8 mouse cellular contexts compared by ENCODE assay signal in genomic region chr13:58158099-58158912, GRCm38 (mm10). TPM values are rescaled to one million over a fixed set of nuclear protein-coding genes. Genes with fewer than 3 reads are reported as not detected.
DNase-seq lines count a peak whose midpoint lies in the region; ATAC-seq and TF ChIP-seq lines count a peak whose summit lies in the region.

No protein-coding gene starts in this region.

- WGBS in bone marrow, adult 2 months = 2% methylated on average over 16 of the region's 16 CpGs
- 5% methylated on average over 16 of the region's 16 CpGs for WGBS in embryonic facial prominence, embryonic 15.5 days
- 14% methylated on average over 16 of the region's 16 CpGs for WGBS in heart, embryonic 10.5 days
- WGBS in kidney, embryonic 15.5 days = 9% methylated on average over 16 of the region's 16 CpGs

- peak overlapping the region; percentile 76 for H3K4me3 ChIP-seq in bone marrow, adult 2 months (replicated peaks; ENCODE audit: control insufficient read depth, low read depth, low read length)
- H3K4me3 ChIP-seq in embryonic facial prominence, embryonic 15.5 days (replicated peaks) = peak overlapping the region; percentile 87
- H3K4me3 ChIP-seq in heart, embryonic 10.5 days = peak overlapping the region; percentile 96
- peak overlapping the region; percentile 76 for H3K4me3 ChIP-seq in kidney, embryonic 15.5 days (replicated peaks)

- H3K4me1 ChIP-seq in bone marrow, adult 2 months (ENCODE audit: control insufficient read depth, insufficient read depth, low read length) = no peaks in the 10 kb centered on the region
- H3K4me1 ChIP-seq in embryonic facial prominence, embryonic 15.5 days = peaks cover 9% of the 10 kb centered on the region
- peaks cover 18% of the 10 kb centered on the region for H3K4me1 ChIP-seq in heart, embryonic 10.5 days
- peaks cover 14% of the 10 kb centered on the region for H3K4me1 ChIP-seq in kidney, embryonic 15.5 days

- H3K27me3 ChIP-seq in embryonic facial prominence, embryonic 15.5 days = no peaks in the 10 kb centered on the region
- H3K27me3 ChIP-seq in heart, embryonic 10.5 days (ENCODE audit: insufficient read depth, poor library complexity, severe bottlenecking) = no peaks in the 10 kb centered on the region
- H3K27me3 ChIP-seq in kidney, embryonic 15.5 days = no peaks in the 10 kb centered on the region

- H3K36me3 ChIP-seq in embryonic facial prominence, embryonic 15.5 days = peaks cover 26% of the 10 kb centered on the region
- peaks cover 31% of the 10 kb centered on the region for H3K36me3 ChIP-seq in heart, embryonic 10.5 days
- H3K36me3 ChIP-seq in kidney, embryonic 15.5 days = peaks cover 38% of the 10 kb centered on the region

- peak overlapping the region; percentile 73 for H3K27ac ChIP-seq in bone marrow, adult 2 months (ENCODE audit: control insufficient read depth, insufficient read depth, low read depth, low read length, poor library complexity)
- peak overlapping the region; percentile 83 for H3K27ac ChIP-seq in embryonic facial prominence, embryonic 15.5 days (replicated peaks)
- H3K27ac ChIP-seq in heart, embryonic 10.5 days = peak overlapping the region; percentile 90
- peak overlapping the region; percentile 59 for H3K27ac ChIP-seq in kidney, embryonic 15.5 days

- TF ChIP-seq POLR2A in bone marrow, adult 2 months (IDR thresholded peaks at IDR 0.05; ENCODE audit: borderline replicate concordance, control insufficient read depth, low read depth, low read length) = no peak

- peak overlapping the region; percentile 62 for H3K9ac ChIP-seq in embryonic facial prominence, embryonic 15.5 days
- H3K9ac ChIP-seq in kidney, embryonic 15.5 days = peak overlapping the region; percentile 62

- peak; percentile 9; the same call in 1 of the 2 replicates for ATAC-seq in embryonic facial prominence, embryonic 15.5 days (ENCODE audit: insufficient number of reproducible peaks, low FRiP score, low TSS enrichment, low read depth)
- peak; percentile 68; the same call in 1 of the 2 replicates for ATAC-seq in kidney, embryonic 15.5 days (replicated peaks; ENCODE audit: low FRiP score)
- peak; percentile 77 for ATAC-seq in monocyte, adult 5-6 weeks (replicated peaks; ENCODE audit: insufficient number of reproducible peaks, low FRiP score, low TSS enrichment, poor library complexity, severe bottlenecking)

- H3K9me3 ChIP-seq in embryonic facial prominence, embryonic 15.5 days (replicated peaks) = peaks cover 3% of the 10 kb centered on the region; the same call in 1 of the 2 replicates
- H3K9me3 ChIP-seq in heart, embryonic 10.5 days = peaks cover 3% of the 10 kb centered on the region; the same call in 1 of the 2 replicates
- H3K9me3 ChIP-seq in kidney, embryonic 15.5 days (replicated peaks) = no peaks in the 10 kb centered on the region

- H3K4me2 ChIP-seq in embryonic facial prominence, embryonic 15.5 days (replicated peaks) = peak overlapping the region; percentile 94
- peak overlapping the region; percentile 94 for H3K4me2 ChIP-seq in kidney, embryonic 15.5 days

- DNase-seq in 416B (ENCODE audit: low read depth) = peak; percentile 95
- peak; percentile 93 for DNase-seq in heart, embryonic 10.5 days (ENCODE audit: low spot score)
- peak; percentile 91 for DNase-seq in liver
- DNase-seq in spleen, postnatal 4 days (ENCODE audit: low spot score in 2 of 2) = peak; percentile 89 to 96

- TF ChIP-seq CTCF in bone marrow, adult 2 months (IDR thresholded peaks at IDR 0.05; ENCODE audit: control insufficient read depth, insufficient read depth, low read length) = peak; percentile 98

RNA-seq across cellular contexts. Expression of gene Idnk, which starts 0.9 kb away (rescaled TPM):
- 42.7 and 86.0 TPM in 2 replicates for polyA plus RNA-seq in bone marrow, adult 2 months (2011; ENCODE audit: insufficient read depth, insufficient read length, low replicate concordance, missing spikeins)
- 32.6 and 36.3 TPM in 2 replicates for polyA plus RNA-seq in embryonic facial prominence, embryonic 15.5 days (2015; fragmentation: Nextera tagmentation; extraction: Ambion mirVana)
- polyA plus RNA-seq in heart, embryonic 10.5 days (2016; fragmentation: Nextera tagmentation; extraction: Ambion mirVana) = 35.0 and 36.5 TPM in 2 replicates
- polyA plus RNA-seq in kidney, embryonic 15.5 days (2015; fragmentation: Nextera tagmentation; extraction: Ambion mirVana) = 37.2 and 39.4 TPM in 2 replicates
- total RNA-seq in monocyte, adult 5-6 weeks (2017) = 42.7 to 88.2 TPM (median 44.6 TPM) in 3 replicates

RNA-seq across cellular contexts. Expression of gene Hnrnpa0, which starts 29.9 kb away (rescaled TPM):
- polyA plus RNA-seq in bone marrow, adult 2 months (2011; ENCODE audit: insufficient read depth, insufficient read length, low replicate concordance, missing spikeins) = 48.0 and 58.4 TPM in 2 replicates
- polyA plus RNA-seq in embryonic facial prominence, embryonic 15.5 days (2015; fragmentation: Nextera tagmentation; extraction: Ambion mirVana) = 32.8 and 33.5 TPM in 2 replicates
- 14.0 and 16.6 TPM in 2 replicates for polyA plus RNA-seq in heart, embryonic 10.5 days (2016; fragmentation: Nextera tagmentation; extraction: Ambion mirVana)
- 38.6 and 41.5 TPM in 2 replicates for polyA plus RNA-seq in kidney, embryonic 15.5 days (2015; fragmentation: Nextera tagmentation; extraction: Ambion mirVana)
- total RNA-seq in monocyte, adult 5-6 weeks (2017) = 47.3 to 65.4 TPM (median 52.6 TPM) in 3 replicates

RNA-seq across cellular contexts. Expression of gene Klhl3, which starts 44.9 kb away (rescaled TPM):
- polyA plus RNA-seq in bone marrow, adult 2 months (2011; ENCODE audit: insufficient read depth, insufficient read length, low replicate concordance, missing spikeins) = 0.50 and 0.72 TPM in 2 replicates
- 3.6 and 3.8 TPM in 2 replicates for polyA plus RNA-seq in embryonic facial prominence, embryonic 15.5 days (2015; fragmentation: Nextera tagmentation; extraction: Ambion mirVana)
- polyA plus RNA-seq in heart, embryonic 10.5 days (2016; fragmentation: Nextera tagmentation; extraction: Ambion mirVana) = 2.5 and 3.4 TPM in 2 replicates
- polyA plus RNA-seq in kidney, embryonic 15.5 days (2015; fragmentation: Nextera tagmentation; extraction: Ambion mirVana) = 6.5 and 7.2 TPM in 2 replicates
- total RNA-seq in monocyte, adult 5-6 weeks (2017) = 0.19 to 0.29 TPM in 2 of 3 replicates, not detected in the other

RNA-seq across cellular contexts. Expression of gene Ubqln1, which starts 57.1 kb away (rescaled TPM):
- polyA plus RNA-seq in bone marrow, adult 2 months (2011; ENCODE audit: insufficient read depth, insufficient read length, low replicate concordance, missing spikeins) = 20.9 and 31.6 TPM in 2 replicates
- polyA plus RNA-seq in embryonic facial prominence, embryonic 15.5 days (2015; fragmentation: Nextera tagmentation; extraction: Ambion mirVana) = 109 and 115 TPM in 2 replicates
- 100 and 119 TPM in 2 replicates for polyA plus RNA-seq in heart, embryonic 10.5 days (2016; fragmentation: Nextera tagmentation; extraction: Ambion mirVana)
- polyA plus RNA-seq in kidney, embryonic 15.5 days (2015; fragmentation: Nextera tagmentation; extraction: Ambion mirVana) = 107 and 112 TPM in 2 replicates
- total RNA-seq in monocyte, adult 5-6 weeks (2017) = 45.1 to 61.2 TPM (median 45.8 TPM) in 3 replicates

Comparison
In these comparisons a context has a peak if more than half of its experiments do, and no peak if none do; other contexts are left out.
1. Peak in every context shown above with its lines: DNase-seq, ATAC-seq, H3K4me3 ChIP-seq and H3K27ac ChIP-seq.
2. ATAC-seq: peak in every context shown above with its lines; median percentile 77 in monocyte, adult 5-6 weeks; 68 in kidney, embryonic 15.5 days; 9 in embryonic facial prominence, embryonic 15.5 days.